In genomic region chr16:93369766-93370146, GRCm38 (mm10) we compare ENCODE assay signal across 10 mouse cellular contexts.
DNase-seq lines count a peak whose midpoint lies in the region; ATAC-seq and TF ChIP-seq lines count a peak whose summit lies in the region.
"Had no signal": no experiment of that assay in that cellular context is flagged by ENCODE, and none has a peak within 500 bp of the region (broad histone marks: within the 10 kb centered on the region; RNA-seq: fewer than 3 reads in every experiment).

No protein-coding gene starts in this region.

- 59% methylated on average over 10 of the region's 10 CpGs for WGBS in heart, embryonic 12.5 days
- 65% methylated on average over 10 of the region's 10 CpGs for WGBS in midbrain, embryonic 13.5 days
- WGBS in midbrain, embryonic 10.5 days, result 80% methylated on average over 10 of the region's 10 CpGs
- WGBS in intestine, embryonic 16.5 days, result 64% methylated on average over 10 of the region's 10 CpGs
- 22% methylated on average over 10 of the region's 10 CpGs for WGBS in small intestine, adult 2 months

- no peak overlapping the region for H3K9ac ChIP-seq in heart, embryonic 12.5 days
- H3K9ac ChIP-seq in midbrain, embryonic 13.5 days (replicated peaks), result no peak overlapping the region
- H3K9ac ChIP-seq in intestine, embryonic 16.5 days (ENCODE audit: low read depth, low read length), result peak overlapping the region; percentile 4; the same call in 1 of the 2 replicates
- H3K9ac ChIP-seq: liver, embryonic 13.5 days had no signal

- no peaks in the 10 kb centered on the region for H3K9me3 ChIP-seq in heart, embryonic 12.5 days (replicated peaks)
- no peaks in the 10 kb centered on the region for H3K9me3 ChIP-seq in midbrain, embryonic 13.5 days
- H3K9me3 ChIP-seq in midbrain, embryonic 10.5 days (replicated peaks), result no peaks in the 10 kb centered on the region
- H3K9me3 ChIP-seq in intestine, embryonic 16.5 days (ENCODE audit: control insufficient read depth, low read length), result no peaks in the 10 kb centered on the region
- H3K9me3 ChIP-seq: liver, embryonic 13.5 days had no signal

- DNase-seq in heart, adult 11 months, result no peak
- no peak for DNase-seq in midbrain, embryonic 10.5 days (ENCODE audit: low spot score)
- no peak for DNase-seq in spleen, adult 12 weeks (ENCODE audit: low spot score)
- DNase-seq: liver, embryonic 13.5 days had no signal

- H3K27me3 ChIP-seq in heart, embryonic 12.5 days (replicated peaks), result peaks cover 19% of the 10 kb centered on the region
- H3K27me3 ChIP-seq in midbrain, embryonic 13.5 days, result no peaks in the 10 kb centered on the region
- no peaks in the 10 kb centered on the region for H3K27me3 ChIP-seq in midbrain, embryonic 10.5 days (ENCODE audit: low read depth, poor library complexity, severe bottlenecking)
- H3K27me3 ChIP-seq in intestine, embryonic 16.5 days (replicated peaks; ENCODE audit: control insufficient read depth, insufficient read depth, low read length), result no peaks in the 10 kb centered on the region
- no peaks in the 10 kb centered on the region for H3K27me3 ChIP-seq in small intestine, adult 2 months (ENCODE audit: control insufficient read depth, insufficient read depth, low read length)

- TF ChIP-seq CTCF in small intestine, adult 2 months (IDR thresholded peaks at IDR 0.05; ENCODE audit: extremely low read depth, insufficient read length, insufficient replicate concordance, low read depth, low read length), result no peak

- H3K4me3 ChIP-seq in heart, embryonic 12.5 days, result no peak overlapping the region
- no peak overlapping the region for H3K4me3 ChIP-seq in midbrain, embryonic 13.5 days (replicated peaks)
- no peak overlapping the region for H3K4me3 ChIP-seq in midbrain, embryonic 10.5 days
- no peak overlapping the region; the same call in 1 of the 2 replicates for H3K4me3 ChIP-seq in intestine, embryonic 16.5 days (ENCODE audit: low read length)
- peak overlapping the region; percentile 68 for H3K4me3 ChIP-seq in small intestine, adult 2 months (ENCODE audit: low read depth, low read length)
- H3K4me3 ChIP-seq: liver, embryonic 13.5 days; myocyte had no signal

- no peak for TF ChIP-seq POLR2A in small intestine, adult 2 months (IDR thresholded peaks at IDR 0.05; ENCODE audit: low read depth, low read length)

- peaks cover 30% of the 10 kb centered on the region for H3K4me1 ChIP-seq in heart, embryonic 12.5 days (replicated peaks)
- peaks cover 8% of the 10 kb centered on the region for H3K4me1 ChIP-seq in midbrain, embryonic 13.5 days (replicated peaks)
- H3K4me1 ChIP-seq in midbrain, embryonic 10.5 days, result peaks cover 6% of the 10 kb centered on the region
- peaks cover 26% of the 10 kb centered on the region for H3K4me1 ChIP-seq in intestine, embryonic 16.5 days (ENCODE audit: control insufficient read depth, insufficient read depth, low read length)
- H3K4me1 ChIP-seq in small intestine, adult 2 months (ENCODE audit: control insufficient read depth, insufficient read depth, insufficient read length, low read length), result peaks cover 32% of the 10 kb centered on the region; the same call in 1 of the 2 replicates

- no peaks in the 10 kb centered on the region for H3K36me3 ChIP-seq in heart, embryonic 12.5 days
- no peaks in the 10 kb centered on the region for H3K36me3 ChIP-seq in midbrain, embryonic 13.5 days
- no peaks in the 10 kb centered on the region for H3K36me3 ChIP-seq in midbrain, embryonic 10.5 days
- no peaks in the 10 kb centered on the region for H3K36me3 ChIP-seq in intestine, embryonic 16.5 days (ENCODE audit: control insufficient read depth, insufficient read depth, low read length)
- peaks cover 15% of the 10 kb centered on the region for H3K36me3 ChIP-seq in small intestine, adult 2 months (ENCODE audit: control insufficient read depth, insufficient read depth, low read length)
- H3K36me3 ChIP-seq: liver, embryonic 13.5 days had no signal

- ATAC-seq in heart, embryonic 12.5 days (ENCODE audit: insufficient number of reproducible peaks, low FRiP score), result no peak
- ATAC-seq in midbrain, embryonic 13.5 days, result peak; percentile 56
- ATAC-seq in intestine, embryonic 16.5 days, result no peak
- no peak for ATAC-seq in megakaryocyte, adult 5-6 weeks (ENCODE audit: poor library complexity, severe bottlenecking)

- peak overlapping the region; percentile 29 for H3K4me2 ChIP-seq in heart, embryonic 12.5 days
- 0 out of 2 replicates have a peak overlapping the region, but pooled peaks have one; percentile 1 for H3K4me2 ChIP-seq in midbrain, embryonic 13.5 days (replicated peaks)
- H3K4me2 ChIP-seq in intestine, embryonic 16.5 days (ENCODE audit: low read depth, low read length), result no peak overlapping the region
- H3K4me2 ChIP-seq: liver, embryonic 13.5 days had no signal

- no peak overlapping the region for H3K27ac ChIP-seq in heart, embryonic 12.5 days (ENCODE audit: poor library complexity, severe bottlenecking)
- H3K27ac ChIP-seq in midbrain, embryonic 13.5 days, result no peak overlapping the region
- no peak overlapping the region for H3K27ac ChIP-seq in midbrain, embryonic 10.5 days (replicated peaks)
- H3K27ac ChIP-seq in intestine, embryonic 16.5 days (ENCODE audit: low read length), result no peak overlapping the region
- peak overlapping the region; percentile 100 for H3K27ac ChIP-seq in small intestine, adult 2 months (ENCODE audit: insufficient read depth, low read depth, low read length)
- H3K27ac ChIP-seq: liver, embryonic 13.5 days had no signal
